Mouse (Mus musculus): ENCODE measurements at regions not wholly inside any gene's neighbourhood (a gene's known extent, or its start where the extent isn't known, plus 50 kb on each side); places are given as distances from the start of the nearest gene placed in this dataset.

DNA sequence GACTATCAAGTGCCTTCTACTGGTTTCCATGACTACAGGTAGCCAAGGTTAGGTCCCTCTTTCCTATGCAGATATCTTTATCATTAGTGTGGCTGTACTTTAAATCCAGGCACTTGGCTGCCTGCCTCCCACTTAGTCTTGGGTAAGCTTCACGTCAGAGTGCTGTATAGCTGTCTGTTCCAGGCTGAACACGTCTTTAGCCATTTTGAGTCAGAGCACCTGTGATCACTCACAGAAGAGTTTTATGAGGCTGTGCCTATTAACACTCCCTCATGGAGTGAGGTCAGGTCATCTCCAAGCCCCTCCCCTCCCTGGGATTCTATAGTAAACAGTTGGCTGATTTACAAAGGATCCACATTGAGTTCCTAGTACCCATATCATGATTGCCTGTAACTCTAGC lies 322.0 kb downstream of the Rps6kc1 start:
- no peak overlapping the region for H3K4me3 ChIP-seq (ENCODE audit: low read depth, low read length)
- no peaks in the 10 kb centered on the region for H3K27me3 ChIP-seq (replicated peaks; ENCODE audit: control insufficient read depth, insufficient read depth, low read length)
- no peak overlapping the region for H3K4me2 ChIP-seq (ENCODE audit: low read length)
- 71% methylated on average over 2 of the region's 2 CpGs for WGBS
- no peaks in the 10 kb centered on the region for H3K36me3 ChIP-seq (ENCODE audit: control insufficient read depth, insufficient read depth, low read length)
- H3K4me1 ChIP-seq (ENCODE audit: control insufficient read depth, insufficient read depth, low read length): no peaks in the 10 kb centered on the region
- no peak overlapping the region for H3K27ac ChIP-seq (ENCODE audit: low read depth, low read length)
- H3K9ac ChIP-seq (ENCODE audit: low read length): no peak overlapping the region
- DNase-seq (ENCODE audit: low spot score): no peak
- ATAC-seq: no peak
- H3K9me3 ChIP-seq (replicated peaks; ENCODE audit: control insufficient read depth, low read length): no peaks in the 10 kb centered on the region

DNA sequence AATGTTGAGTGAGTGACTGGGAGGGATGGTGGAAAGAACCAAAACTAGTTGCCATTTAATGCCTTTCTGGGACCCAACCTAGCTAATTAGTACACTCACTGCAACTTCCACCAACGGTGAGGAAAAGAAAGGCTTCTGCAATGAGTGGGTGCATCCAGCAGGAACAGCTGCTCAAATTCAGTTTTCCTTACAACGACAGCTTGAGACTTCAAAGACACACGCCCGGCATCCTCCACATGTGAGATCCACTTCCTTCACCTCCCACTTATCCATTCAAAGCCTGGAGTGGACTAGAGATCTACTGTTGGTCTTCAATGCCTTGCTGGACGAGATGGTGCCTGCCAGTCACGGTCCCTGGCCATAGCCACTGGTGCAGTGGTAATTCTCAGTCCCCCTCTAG lies 328.3 kb downstream of the Rps6kc1 start:
- no peak overlapping the region for H3K4me3 ChIP-seq (ENCODE audit: low read depth, low read length)
- no peak overlapping the region for H3K4me2 ChIP-seq (ENCODE audit: low read length)
- H3K27me3 ChIP-seq (replicated peaks; ENCODE audit: control insufficient read depth, insufficient read depth, low read length): no peaks in the 10 kb centered on the region
- H3K27ac ChIP-seq (ENCODE audit: low read depth, low read length): no peak overlapping the region
- H3K36me3 ChIP-seq (ENCODE audit: control insufficient read depth, insufficient read depth, low read length): no peaks in the 10 kb centered on the region
- ATAC-seq (no peak), DNase-seq (ENCODE audit: low spot score) (no peak)
- peaks cover 7% of the 10 kb centered on the region; the same call in 1 of the 2 replicates for H3K4me1 ChIP-seq (ENCODE audit: control insufficient read depth, insufficient read depth, low read length)
- no peak overlapping the region for H3K9ac ChIP-seq (ENCODE audit: low read length)
- no peaks in the 10 kb centered on the region for H3K9me3 ChIP-seq (replicated peaks; ENCODE audit: control insufficient read depth, low read length)
- 81% methylated on average over 6 of the region's 6 CpGs for WGBS

DNA sequence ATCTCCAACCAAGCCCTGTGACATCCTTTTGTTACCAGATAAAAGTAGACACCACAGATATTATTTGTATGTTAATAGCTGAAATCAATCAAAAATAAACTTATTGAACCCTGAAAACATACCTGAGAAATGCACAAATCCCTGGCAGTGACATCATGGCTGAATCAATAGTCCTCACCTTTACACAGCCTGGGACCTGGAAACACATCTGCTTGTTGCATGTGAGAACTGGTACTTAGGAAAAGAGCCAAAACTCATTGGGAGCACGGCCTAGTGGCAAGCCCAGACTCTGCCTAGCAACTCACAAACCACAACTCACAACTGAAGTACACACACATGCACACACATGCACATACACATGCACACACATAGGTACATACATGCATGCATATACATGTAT lies 330.9 kb downstream of the Rps6kc1 start:
- Histone ChIP-seq H3K9me3 (replicated peaks; ENCODE audit: control insufficient read depth, low read length) (no peaks in the 10 kb centered on the region), H3K27ac (ENCODE audit: low read depth, low read length) (no peak overlapping the region), H3K4me2 (ENCODE audit: low read length) (no peak overlapping the region), H3K4me3 (ENCODE audit: low read depth, low read length) (no peak overlapping the region), H3K4me1 (ENCODE audit: control insufficient read depth, insufficient read depth, low read length) (peaks cover 7% of the 10 kb centered on the region; the same call in 1 of the 2 replicates), H3K9ac (ENCODE audit: low read length) (no peak overlapping the region), H3K36me3 (ENCODE audit: control insufficient read depth, insufficient read depth, low read length) (no peaks in the 10 kb centered on the region), H3K27me3 (replicated peaks; ENCODE audit: control insufficient read depth, insufficient read depth, low read length) (no peaks in the 10 kb centered on the region)
- ATAC-seq (no peak), DNase-seq (ENCODE audit: low spot score) (no peak)
- WGBS: 87% methylated on average over 1 of the region's 1 CpGs

DNA sequence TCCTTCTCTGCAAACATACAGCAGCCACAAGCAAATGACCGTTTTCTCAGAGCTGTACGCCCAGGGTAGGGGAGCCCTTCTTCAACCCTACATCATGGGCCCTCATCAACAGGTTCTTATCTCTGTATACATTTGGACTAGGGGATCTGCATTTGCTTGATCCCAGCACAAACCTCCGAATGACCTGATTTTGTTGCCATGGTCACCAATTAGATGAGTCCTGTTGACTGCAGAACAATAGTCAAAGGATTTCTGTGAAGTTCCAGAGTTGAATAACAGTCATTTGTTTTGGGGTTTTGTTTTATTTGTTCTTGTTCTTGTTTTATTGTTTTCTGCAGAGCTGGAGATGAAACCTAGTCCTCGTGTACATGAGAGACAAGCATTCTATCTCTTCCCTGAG lies 340.6 kb downstream of the Rps6kc1 start:
- no peak overlapping the region for H3K4me3 ChIP-seq (ENCODE audit: low read depth, low read length)
- H3K27me3 ChIP-seq (replicated peaks; ENCODE audit: control insufficient read depth, insufficient read depth, low read length): no peaks in the 10 kb centered on the region
- H3K36me3 ChIP-seq (ENCODE audit: control insufficient read depth, insufficient read depth, low read length): no peaks in the 10 kb centered on the region
- no peak overlapping the region for H3K9ac ChIP-seq (ENCODE audit: low read length)
- H3K4me1 ChIP-seq (ENCODE audit: control insufficient read depth, insufficient read depth, low read length): no peaks in the 10 kb centered on the region
- H3K9me3 ChIP-seq (replicated peaks; ENCODE audit: control insufficient read depth, low read length): no peaks in the 10 kb centered on the region
- no peak overlapping the region for H3K27ac ChIP-seq (ENCODE audit: low read depth, low read length)
- 48% methylated on average over 4 of the region's 4 CpGs for WGBS
- DNase-seq (ENCODE audit: low spot score) (no peak), ATAC-seq (no peak)
- no peak overlapping the region for H3K4me2 ChIP-seq (ENCODE audit: low read length)

DNA sequence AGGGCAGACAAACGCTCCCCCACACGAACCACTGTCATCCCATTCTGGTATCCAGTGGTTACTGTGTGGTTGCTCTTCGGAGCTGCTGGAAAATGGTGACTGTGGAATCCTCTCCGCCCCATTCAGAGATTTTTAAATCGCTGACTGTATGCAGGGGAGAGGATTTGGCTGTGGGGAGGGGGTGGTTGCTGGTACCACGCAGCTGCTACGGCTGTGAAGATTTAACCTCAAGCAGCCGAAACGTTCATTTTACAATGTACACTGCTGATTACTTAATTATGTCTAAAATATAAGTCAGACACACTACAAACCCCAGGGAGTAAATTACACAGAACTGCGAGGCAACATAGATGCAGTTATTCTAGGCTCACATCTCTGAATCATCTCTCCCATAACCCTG lies 341.0 kb downstream of the Rps6kc1 start:
- H3K27me3 ChIP-seq (replicated peaks; ENCODE audit: control insufficient read depth, insufficient read depth, low read length): no peaks in the 10 kb centered on the region
- no peaks in the 10 kb centered on the region for H3K9me3 ChIP-seq (replicated peaks; ENCODE audit: control insufficient read depth, low read length)
- no peaks in the 10 kb centered on the region for H3K4me1 ChIP-seq (ENCODE audit: control insufficient read depth, insufficient read depth, low read length)
- no peak overlapping the region for H3K4me3 ChIP-seq (ENCODE audit: low read depth, low read length)
- no peak overlapping the region for H3K4me2 ChIP-seq (ENCODE audit: low read length)
- H3K36me3 ChIP-seq (ENCODE audit: control insufficient read depth, insufficient read depth, low read length): no peaks in the 10 kb centered on the region
- WGBS: 77% methylated on average over 10 of the region's 10 CpGs
- ATAC-seq (no peak), DNase-seq (ENCODE audit: low spot score) (peak; percentile 18)
- no peak overlapping the region for H3K27ac ChIP-seq (ENCODE audit: low read depth, low read length)
- no peak overlapping the region for H3K9ac ChIP-seq (ENCODE audit: low read length)

DNA sequence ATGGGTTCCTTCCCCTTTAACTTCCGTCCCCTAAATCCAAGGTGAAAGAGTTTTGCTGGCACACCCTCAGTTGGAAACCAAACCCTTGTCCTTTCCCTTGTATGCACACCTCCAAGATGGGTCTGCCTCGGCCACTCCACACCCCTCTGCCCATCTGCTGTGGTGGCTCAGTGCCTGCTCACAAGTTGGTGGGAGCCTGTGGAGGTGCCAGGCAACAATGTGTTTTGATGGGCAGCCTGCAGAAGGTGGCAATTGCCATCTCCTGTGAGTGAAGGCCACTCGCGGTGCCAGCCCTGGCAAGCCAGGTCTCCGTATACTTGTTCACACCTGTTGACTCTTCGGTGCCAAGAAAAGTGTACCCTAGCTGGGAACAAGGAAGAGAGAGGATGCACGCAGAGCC lies 344.8 kb downstream of the Rps6kc1 start:
- Histone ChIP-seq H3K9ac (ENCODE audit: low read length) (no peak overlapping the region), H3K4me1 (ENCODE audit: control insufficient read depth, insufficient read depth, low read length) (no peaks in the 10 kb centered on the region), H3K4me3 (ENCODE audit: low read depth, low read length) (no peak overlapping the region), H3K27ac (ENCODE audit: low read depth, low read length) (no peak overlapping the region), H3K9me3 (replicated peaks; ENCODE audit: control insufficient read depth, low read length) (no peaks in the 10 kb centered on the region), H3K36me3 (ENCODE audit: control insufficient read depth, insufficient read depth, low read length) (no peaks in the 10 kb centered on the region), H3K27me3 (replicated peaks; ENCODE audit: control insufficient read depth, insufficient read depth, low read length) (no peaks in the 10 kb centered on the region), H3K4me2 (ENCODE audit: low read length) (no peak overlapping the region)
- DNase-seq (ENCODE audit: low spot score): no peak
- ATAC-seq: no peak
- 86% methylated on average over 7 of the region's 7 CpGs for WGBS

DNA sequence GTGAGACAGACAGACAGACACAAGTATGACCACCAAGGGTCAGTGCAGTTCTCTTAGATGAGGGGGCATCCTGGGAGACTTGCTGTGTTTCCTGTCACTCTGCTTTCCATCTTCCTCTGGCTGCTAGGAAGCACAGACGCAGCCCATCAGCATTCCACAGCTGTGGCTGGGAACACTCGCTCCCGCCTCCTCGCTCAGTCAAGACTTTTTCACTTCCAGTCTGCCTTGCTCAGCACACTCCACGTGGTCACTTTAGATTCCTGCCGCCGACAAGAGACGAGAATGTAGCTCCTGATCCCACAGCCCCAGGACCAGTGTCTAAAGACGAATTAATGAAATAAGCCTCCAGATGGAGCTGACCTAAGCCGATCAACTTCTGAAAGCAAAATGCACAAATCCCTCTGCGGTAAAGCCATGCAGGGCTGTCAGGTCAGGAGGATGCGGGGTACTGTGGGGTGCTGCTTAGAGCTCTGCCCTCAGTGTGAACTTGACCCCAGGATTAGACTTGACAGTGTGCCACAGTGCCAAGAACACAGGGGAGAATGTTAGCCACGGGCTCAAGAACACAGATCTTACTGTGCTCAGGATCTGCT lies 348.6 kb downstream of the Rps6kc1 start:
- Histone ChIP-seq H3K36me3 (ENCODE audit: control insufficient read depth, insufficient read depth, low read length) (no peaks in the 10 kb centered on the region), H3K27me3 (replicated peaks; ENCODE audit: control insufficient read depth, insufficient read depth, low read length) (no peaks in the 10 kb centered on the region), H3K4me2 (ENCODE audit: low read length) (no peak overlapping the region), H3K27ac (ENCODE audit: low read depth, low read length) (no peak overlapping the region), H3K9ac (ENCODE audit: low read length) (no peak overlapping the region), H3K4me3 (ENCODE audit: low read depth, low read length) (no peak overlapping the region), H3K4me1 (ENCODE audit: control insufficient read depth, insufficient read depth, low read length) (no peaks in the 10 kb centered on the region), H3K9me3 (replicated peaks; ENCODE audit: control insufficient read depth, low read length) (no peaks in the 10 kb centered on the region)
- ATAC-seq: no peak
- DNase-seq (ENCODE audit: low spot score): no peak
- WGBS: 53% methylated on average over 13 of the region's 13 CpGs

DNA sequence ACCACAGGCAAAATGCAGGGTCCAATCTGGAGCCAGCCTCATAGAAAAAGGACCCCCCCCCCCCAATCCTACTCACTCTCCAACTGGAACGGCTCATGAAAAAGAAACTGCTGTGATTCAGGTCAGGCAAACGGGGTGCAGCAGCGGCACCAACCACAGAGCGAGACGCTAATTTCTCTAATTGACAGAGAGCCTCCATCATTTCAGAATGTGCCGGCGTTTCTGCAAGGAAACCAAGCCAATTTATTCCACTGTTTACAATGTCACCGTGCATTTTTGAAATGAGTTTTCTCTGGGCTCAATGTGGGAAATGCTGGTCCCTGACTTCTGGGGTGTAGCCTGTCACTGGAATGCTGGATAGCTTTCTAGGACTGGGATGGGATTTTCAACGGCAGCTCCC lies 351.5 kb downstream of the Rps6kc1 start:
- Histone ChIP-seq H3K27ac (ENCODE audit: low read depth, low read length) (no peak overlapping the region), H3K4me1 (ENCODE audit: control insufficient read depth, insufficient read depth, low read length) (no peaks in the 10 kb centered on the region), H3K4me2 (ENCODE audit: low read length) (no peak overlapping the region), H3K4me3 (ENCODE audit: low read depth, low read length) (no peak overlapping the region), H3K27me3 (replicated peaks; ENCODE audit: control insufficient read depth, insufficient read depth, low read length) (no peaks in the 10 kb centered on the region), H3K9ac (ENCODE audit: low read length) (no peak overlapping the region), H3K36me3 (ENCODE audit: control insufficient read depth, insufficient read depth, low read length) (no peaks in the 10 kb centered on the region), H3K9me3 (replicated peaks; ENCODE audit: control insufficient read depth, low read length) (no peaks in the 10 kb centered on the region)
- WGBS: 53% methylated on average over 9 of the region's 9 CpGs
- no peak for DNase-seq (ENCODE audit: low spot score)
- ATAC-seq: 0 out of 2 replicates have a peak, but pooled peaks have one; percentile 5

DNA sequence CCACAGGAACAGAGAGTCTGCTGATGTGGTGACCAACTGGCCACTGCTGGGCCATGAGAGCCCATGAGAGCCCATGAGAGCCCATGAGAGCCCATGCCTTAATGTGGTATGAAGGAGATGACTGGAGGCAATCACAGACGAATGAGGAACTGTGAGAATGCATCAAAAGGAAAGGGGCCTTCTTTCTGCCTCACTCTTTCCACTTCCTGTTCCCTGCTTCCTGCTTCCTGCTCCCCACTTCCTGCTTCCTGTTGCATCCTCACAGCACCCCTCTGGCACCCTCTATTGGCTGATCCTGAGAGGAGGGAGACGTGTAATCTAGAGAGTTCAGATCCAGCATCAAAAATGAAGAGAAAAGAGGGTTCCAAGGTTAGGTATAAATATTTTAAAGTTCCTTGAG lies 369.7 kb downstream of the Rps6kc1 start:
- DNase-seq (ENCODE audit: low spot score): no peak
- no peak for ATAC-seq
- Histone ChIP-seq H3K9me3 (replicated peaks; ENCODE audit: control insufficient read depth, low read length) (no peaks in the 10 kb centered on the region), H3K27me3 (replicated peaks; ENCODE audit: control insufficient read depth, insufficient read depth, low read length) (no peaks in the 10 kb centered on the region), H3K4me1 (ENCODE audit: control insufficient read depth, insufficient read depth, low read length) (no peaks in the 10 kb centered on the region), H3K27ac (ENCODE audit: low read depth, low read length) (no peak overlapping the region), H3K9ac (ENCODE audit: low read length) (no peak overlapping the region), H3K4me2 (ENCODE audit: low read length) (no peak overlapping the region), H3K36me3 (ENCODE audit: control insufficient read depth, insufficient read depth, low read length) (no peaks in the 10 kb centered on the region), H3K4me3 (ENCODE audit: low read depth, low read length) (no peak overlapping the region)
- 39% methylated on average over 2 of the region's 2 CpGs for WGBS

All from forebrain, embryonic 14.5 days (tissue).